Mouse (Mus musculus) limb, embryonic 14.5 days (tissue): ENCODE data around the gene Ift22. TPM values are rescaled to one million over a fixed set of nuclear protein-coding genes. Genes with fewer than 3 reads are reported as not detected.
A peak's percentile ranks its signal among the peaks of the same experiment; 100 is the strongest.

Experiments
- ATAC-seq: fragments of 200-750 bp; cut with Nextera tagmentation; 2 replicates; pipeline ENCODE4 v1.8.0; 2017; ENCODE audit warnings: low read depth, moderate number of reproducible peaks, moderate TSS enrichment; ENCODE audit not compliant: low FRiP score
- DNase-seq: peaks from one replicate; pipeline ENCODE4 v3.0.0-alpha.2; 2015; ENCODE audit warnings: low spot score
- H3K27ac ChIP-seq: fragments of 300-500 bp; sonication (generic); replicated peaks from 2 replicates; pipeline ENCODE4 v1.5.1; 2014; ENCODE audit warnings: low read depth, mild to moderate bottlenecking, low read length, moderate library complexity, mixed read lengths
- H3K27me3 ChIP-seq: fragments of 300-500 bp; sonication (generic); 2 replicates; pipeline ENCODE4 v1.6.1; 2014; ENCODE audit warnings: low read length, mixed read lengths; ENCODE audit not compliant: control insufficient read depth, insufficient read depth
- H3K36me3 ChIP-seq: fragments of 300-500 bp; sonication (generic); 2 replicates; pipeline ENCODE4 v1.6.1; 2014; ENCODE audit warnings: mild to moderate bottlenecking, low read length, moderate library complexity, mixed read lengths; ENCODE audit not compliant: control insufficient read depth, insufficient read depth
- H3K4me1 ChIP-seq: fragments of 300-500 bp; sonication (generic); 2 replicates; pipeline ENCODE4 v1.6.1; 2014; ENCODE audit warnings: antibody characterized with exemption, low read length, mixed read lengths; ENCODE audit not compliant: control insufficient read depth, insufficient read depth
- H3K4me2 ChIP-seq: fragments of 300-500 bp; sonication (generic); replicated peaks from 2 replicates; pipeline ENCODE4 v1.6.1; 2014; ENCODE audit warnings: low read depth, mild to moderate bottlenecking, low read length, moderate library complexity; ENCODE audit not compliant: severe bottlenecking
- H3K4me3 ChIP-seq: fragments of 300-500 bp; sonication (generic); replicated peaks from 2 replicates; pipeline ENCODE4 v1.5.1; 2014; ENCODE audit warnings: low read length
- H3K9ac ChIP-seq: fragments of 300-500 bp; sonication (generic); 2 replicates; pipeline ENCODE4 v1.6.1; 2014; ENCODE audit warnings: mild to moderate bottlenecking, low read depth, low read length, moderate library complexity; ENCODE audit not compliant: severe bottlenecking
- H3K9me3 ChIP-seq: fragments of 300-500 bp; sonication (generic); 2 replicates; pipeline ENCODE4 v1.6.1; 2016; ENCODE audit warnings: low read length; ENCODE audit not compliant: control insufficient read depth
- POLR2A ChIP-seq: fragments of 200-500 bp; IDR thresholded peaks from 2 replicates; pipeline ENCODE4 v1.8.0; 2012; ENCODE audit warnings: inconsistent platforms, mild to moderate bottlenecking, moderate library complexity, borderline replicate concordance; ENCODE audit not compliant: insufficient read depth, insufficient read length; ENCODE audit errors: extremely low read depth
- WGBS: fragments of 180-500 bp; shearing (Covaris S2); extraction: QIAGEN DNeasy Blood & Tissue Kit; methylation state at CpG from one replicate; pipeline ENCODE4 v1.1.7; 2014; 5-methylcytosine and 5-hydroxymethylcytosine counted together
- polyA plus RNA-seq, 2 experiments: library from polyadenylated mRNA; depleted of rRNA in 1 of 2; stranded (reverse) in 1 of 2; unstranded in 1 of 2; fragments of >200 nt; fragmentation: Nextera tagmentation in 1 of 2; extraction: Ambion mirVana in 1 of 2; gene quantifications; 2 replicates each; pipeline versions ENCODE4 v1.2.1 to v1.2.3; 2012 to 2014

Ift22 gene
- polyA plus RNA-seq, 2 experiments, result 28.8 to 58.9 TPM

DNA sequence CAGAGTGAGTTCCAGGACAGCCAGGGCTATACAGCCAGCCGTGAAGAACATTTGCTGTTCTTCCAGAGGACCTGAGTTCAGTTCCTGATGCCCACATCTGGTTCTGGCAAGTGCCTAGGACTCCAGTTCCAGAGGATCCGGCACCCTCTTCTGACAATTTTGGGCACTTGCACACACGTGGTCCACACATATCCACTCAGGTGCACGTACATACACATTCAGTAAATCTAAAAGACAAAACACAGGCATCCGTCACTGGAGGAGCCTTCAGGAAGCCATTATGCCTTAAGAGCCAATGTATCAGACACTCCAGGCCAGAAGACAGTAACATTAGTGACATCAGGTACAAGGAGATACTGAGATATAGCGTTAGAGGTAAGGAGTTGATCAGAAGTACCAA lies 42.6 kb downstream of the Ift22 start:
- H3K4me1 ChIP-seq, result peaks cover 6% of the 10 kb centered on the region
- no peak for DNase-seq
- no peak for TF ChIP-seq POLR2A
- H3K9ac ChIP-seq, result no peak overlapping the region
- H3K4me2 ChIP-seq, result no peak overlapping the region
- no peaks in the 10 kb centered on the region for H3K27me3 ChIP-seq
- no peaks in the 10 kb centered on the region for H3K36me3 ChIP-seq
- ATAC-seq, result no peak
- WGBS, result 92% methylated on average over 6 of the region's 6 CpGs
- no peaks in the 10 kb centered on the region for H3K9me3 ChIP-seq
- H3K27ac ChIP-seq, result no peak overlapping the region
- H3K4me3 ChIP-seq, result no peak overlapping the region

DNA sequence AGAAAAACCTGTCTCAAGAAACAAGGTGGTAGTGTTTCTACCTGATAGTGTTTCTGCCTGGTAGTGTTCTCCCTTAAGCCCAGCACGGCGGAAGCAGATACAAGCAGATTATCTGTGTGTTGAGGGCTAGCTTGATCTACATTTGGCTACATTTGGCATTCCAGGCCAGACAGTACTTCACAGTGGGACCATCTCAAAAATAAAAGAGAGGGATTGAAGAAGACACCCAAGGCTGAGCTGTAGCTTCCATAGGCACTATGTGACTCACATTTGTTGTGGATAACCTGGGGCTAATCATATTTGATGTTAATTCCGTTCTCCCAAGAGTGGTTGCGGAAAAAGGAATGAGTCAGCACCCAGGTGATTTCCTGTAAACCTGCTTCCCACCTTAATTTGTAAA lies 44.2 kb downstream of the Ift22 start:
- no peak for ATAC-seq
- H3K27ac ChIP-seq, result no peak overlapping the region
- no peak for DNase-seq
- H3K4me1 ChIP-seq, result peaks cover 6% of the 10 kb centered on the region
- H3K4me2 ChIP-seq, result no peak overlapping the region
- no peaks in the 10 kb centered on the region for H3K27me3 ChIP-seq
- no peaks in the 10 kb centered on the region for H3K9me3 ChIP-seq
- WGBS, result 71% methylated on average over 4 of the region's 4 CpGs
- H3K36me3 ChIP-seq, result peaks cover under 1% of the 10 kb centered on the region; the same call in 1 of the 2 replicates
- TF ChIP-seq POLR2A, result no peak
- H3K9ac ChIP-seq, result no peak overlapping the region
- no peak overlapping the region for H3K4me3 ChIP-seq

DNA sequence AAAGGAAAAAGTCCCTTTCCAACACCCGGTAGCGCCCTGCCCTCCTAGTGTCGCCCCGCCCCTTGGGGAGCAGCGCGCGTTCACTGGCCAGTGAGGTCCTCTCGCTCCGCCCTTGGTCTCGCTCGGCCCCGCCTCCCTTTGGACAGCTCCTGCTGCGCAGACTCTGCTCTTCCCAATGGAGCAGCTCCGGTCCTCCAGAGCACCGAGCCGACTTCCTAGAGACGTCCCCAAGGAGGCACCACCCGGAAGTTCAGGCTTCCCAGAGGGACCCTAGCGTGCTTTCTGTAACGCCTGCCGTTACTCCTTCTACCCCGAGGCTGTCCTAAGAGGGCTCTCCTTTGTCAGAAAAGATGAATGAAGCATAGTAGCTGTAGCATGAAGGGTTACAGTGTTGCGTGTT lies 45.1 kb downstream of the Ift22 start, which contains the start of gene Fis1:
Gene Fis1 (plus strand): TSS at position 261 of the 400 bp plus-strand sequence.
- H3K27me3 ChIP-seq, result no peaks in the 10 kb centered on the region
- H3K4me1 ChIP-seq, result peaks cover 6% of the 10 kb centered on the region
- no peaks in the 10 kb centered on the region for H3K9me3 ChIP-seq
- ATAC-seq (peak; percentile 98), DNase-seq (peak; percentile 98)
- H3K27ac ChIP-seq, result no peak within 1 kb of the TSS; the same call in 1 of the 2 replicates
- no peak for TF ChIP-seq POLR2A
- H3K4me2 ChIP-seq, result peak within 1 kb of the TSS; percentile 67
- peak within 1 kb of the TSS; percentile 73 for H3K9ac ChIP-seq
- H3K36me3 ChIP-seq, result peaks cover 4% of the 10 kb centered on the region; the same call in 1 of the 2 replicates
- under 1% methylated on average over 23 of the region's 23 CpGs for WGBS
- H3K4me3 ChIP-seq, result peak within 1 kb of the TSS; percentile 66

DNA sequence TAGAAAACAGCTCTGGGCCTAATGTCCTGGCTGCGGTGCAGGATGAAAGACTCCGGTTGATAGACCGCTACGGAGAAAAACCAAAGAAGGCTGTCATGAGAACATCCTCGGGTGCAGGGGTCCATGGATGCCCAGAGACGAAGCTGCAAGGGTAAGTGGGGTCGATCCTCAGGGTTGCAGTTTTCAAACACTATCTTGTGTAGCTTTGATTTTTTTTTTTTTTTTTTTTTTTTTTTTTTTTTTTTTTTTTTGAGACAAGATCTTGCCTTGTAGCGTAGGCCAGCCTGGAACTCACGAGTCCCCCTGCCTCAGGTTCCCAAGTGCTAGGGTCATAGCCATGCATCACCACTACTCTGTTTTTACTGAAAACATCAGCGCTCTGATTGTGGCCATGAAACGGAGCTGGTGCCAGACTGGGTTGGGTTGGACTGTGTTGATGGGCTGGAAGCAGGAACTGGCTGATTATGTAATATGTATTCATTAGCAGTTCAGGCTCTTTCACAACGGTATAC lies 45.5 kb downstream of the Ift22 start:
- Histone ChIP-seq H3K36me3 (peaks cover 4% of the 10 kb centered on the region; the same call in 1 of the 2 replicates), H3K4me2 (peak overlapping the region; percentile 67), H3K27ac (no peak overlapping the region; the same call in 1 of the 2 replicates), H3K9ac (peak overlapping the region; percentile 73), H3K9me3 (no peaks in the 10 kb centered on the region), H3K27me3 (no peaks in the 10 kb centered on the region), H3K4me1 (peaks cover 6% of the 10 kb centered on the region), H3K4me3 (peak overlapping the region; percentile 66)
- DNase-seq (no peak), ATAC-seq (peak; percentile 16; the same call in 1 of the 2 replicates)
- TF ChIP-seq POLR2A, result no peak
- WGBS, result 3% methylated on average over 12 of the region's 12 CpGs

DNA sequence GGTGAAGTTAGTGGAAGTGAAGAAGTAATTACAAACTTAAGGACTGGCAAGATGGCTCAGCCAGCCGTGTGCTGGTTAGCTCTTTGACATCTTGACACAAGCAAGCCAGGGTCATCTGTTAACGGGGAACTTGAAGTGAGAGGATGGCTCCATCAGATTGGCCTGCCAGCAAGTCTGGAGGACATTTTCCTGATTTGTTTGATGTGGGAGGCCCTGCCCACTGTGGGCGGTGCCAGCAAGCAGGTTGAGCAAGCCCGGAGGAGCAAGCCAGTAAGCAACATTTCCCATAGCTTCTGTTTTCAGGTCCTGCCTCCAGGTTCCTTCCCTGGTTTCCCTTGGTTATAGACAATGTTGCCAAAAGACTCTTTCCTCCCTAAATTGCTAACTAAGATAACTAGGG lies 47.7 kb downstream of the Ift22 start:
- H3K9me3 ChIP-seq, result no peaks in the 10 kb centered on the region

More for the DNA sequence above, 47.7 kb downstream of the Ift22 start:
- 78% methylated on average over 4 of the region's 4 CpGs for WGBS
- Histone ChIP-seq H3K27me3 (no peaks in the 10 kb centered on the region), H3K4me3 (no peak overlapping the region), H3K27ac (no peak overlapping the region), H3K4me2 (no peak overlapping the region), H3K4me1 (peaks cover 6% of the 10 kb centered on the region), H3K36me3 (peaks cover 4% of the 10 kb centered on the region; the same call in 1 of the 2 replicates), H3K9ac (no peak overlapping the region)
- TF ChIP-seq POLR2A, result no peak
- ATAC-seq, result no peak
- no peak for DNase-seq
